Mouse (Mus musculus) forebrain, embryonic 11.5 days (tissue): Measurements from ENCODE around the gene Krt86. TPM values are rescaled to one million over a fixed set of nuclear protein-coding genes. Genes with fewer than 3 reads are reported as not detected.
"Not testable (repeated sequence)": the region's sequence is repeated elsewhere in the genome, so short reads cannot be mapped to it uniquely, and the experiment has no call there.

Source experiments
- ATAC-seq: fragments of 200-750 bp; cut with Nextera tagmentation; replicated peaks from 2 replicates; pipeline ENCODE4 v1.8.0; 2017; ENCODE audit warnings: moderate TSS enrichment; ENCODE audit not compliant: low FRiP score
- DNase-seq: peaks from one replicate; pipeline ENCODE4 v3.0.0-alpha.2; 2017; ENCODE audit warnings: low spot score
- H3K27ac ChIP-seq: fragments of 300-500 bp; sonication (generic); 2 replicates; pipeline ENCODE4 v1.5.1; 2014; ENCODE audit warnings: low read depth, low read length
- H3K27me3 ChIP-seq: fragments of 300-500 bp; sonication (generic); 2 replicates; pipeline ENCODE4 v1.6.1; 2014; ENCODE audit warnings: mild to moderate bottlenecking, low read length, mixed read lengths; ENCODE audit not compliant: control insufficient read depth, insufficient read depth
- H3K36me3 ChIP-seq: fragments of 300-500 bp; sonication (generic); 2 replicates; pipeline ENCODE4 v1.6.1; 2014; ENCODE audit warnings: mild to moderate bottlenecking, low read length, moderate library complexity, mixed read lengths; ENCODE audit not compliant: control insufficient read depth, insufficient read depth
- H3K4me1 ChIP-seq: fragments of 300-500 bp; sonication (generic); replicated peaks from 2 replicates; pipeline ENCODE4 v1.6.1; 2014; ENCODE audit warnings: low read length, mixed read lengths; ENCODE audit not compliant: control insufficient read depth, insufficient read depth
- H3K4me2 ChIP-seq: fragments of 300-500 bp; sonication (generic); 2 replicates; pipeline ENCODE4 v1.6.1; 2014; ENCODE audit warnings: low read depth, mild to moderate bottlenecking, low read length, moderate library complexity, mixed read lengths; ENCODE audit not compliant: severe bottlenecking
- H3K4me3 ChIP-seq: fragments of 300-500 bp; sonication (generic); 2 replicates; pipeline ENCODE4 v1.5.1; 2014; ENCODE audit warnings: low read depth, low read length
- H3K9ac ChIP-seq: fragments of 300-500 bp; sonication (generic); 2 replicates; pipeline ENCODE4 v1.6.1; 2014; ENCODE audit warnings: low read length
- H3K9me3 ChIP-seq: fragments of 300-500 bp; sonication (generic); 2 replicates; pipeline ENCODE4 v1.6.1; 2016; ENCODE audit warnings: low read length, mixed read lengths; ENCODE audit not compliant: control insufficient read depth
- WGBS: fragments of 180-500 bp; shearing (Covaris S2); extraction: QIAGEN DNeasy Blood & Tissue Kit; methylation state at CpG from one replicate; pipeline ENCODE4 v1.1.7; 2014; 5-methylcytosine and 5-hydroxymethylcytosine counted together
- polyA plus RNA-seq: library from polyadenylated mRNA; unstranded; fragments of >200 nt; fragmentation: Nextera tagmentation; extraction: Ambion mirVana; gene quantifications from 2 replicates; pipeline ENCODE4 v1.2.1, GENCODE M21; 2014

Krt86 gene
- polyA plus RNA-seq, 1 experiment from 2014 or later = not detected

- Histone ChIP-seq H3K4me2 (no peak overlapping the region), H3K9me3 (no peaks in the 10 kb centered on the region), H3K27me3 (no peaks in the 10 kb centered on the region), H3K4me1 (no peaks in the 10 kb centered on the region), H3K9ac (no peak overlapping the region), H3K4me3 (no peak overlapping the region), H3K27ac (no peak overlapping the region), H3K36me3 (no peaks in the 10 kb centered on the region)
- DNase-seq = no peak
- 89% methylated on average over 8 of the region's 8 CpGs for WGBS
- ATAC-seq = no peak
Observed at GRCm38 (mm10) chr15:101495266-101495665, 22.0 kb downstream of the Krt86 start.

GRCm38 (mm10) chr15:101497181-101497580 is 23.9 kb downstream of the Krt86 start:
- peak; percentile 60 for DNase-seq

GRCm38 (mm10) chr15:101506896-101507758 is 33.8 kb downstream of the Krt86 start:
- no peak for ATAC-seq
- Histone ChIP-seq H3K36me3 (no peaks in the 10 kb centered on the region), H3K4me2 (no peak overlapping the region), H3K9me3 (no peaks in the 10 kb centered on the region), H3K4me1 (no peaks in the 10 kb centered on the region), H3K27ac (no peak overlapping the region), H3K27me3 (no peaks in the 10 kb centered on the region), H3K9ac (no peak overlapping the region), H3K4me3 (no peak overlapping the region)
- no peak for DNase-seq
- 68% methylated on average over 14 of the region's 14 CpGs for WGBS

More at GRCm38 (mm10) chr15:101497181-101497580, 23.9 kb downstream of the Krt86 start:
- H3K9ac ChIP-seq = no peak overlapping the region
- no peak overlapping the region for H3K4me3 ChIP-seq
- no peak overlapping the region for H3K27ac ChIP-seq
- H3K4me2 ChIP-seq = no peak overlapping the region
- no peaks in the 10 kb centered on the region for H3K36me3 ChIP-seq
- no peak for ATAC-seq
- WGBS = 68% methylated on average over 2 of the region's 2 CpGs
- H3K4me1 ChIP-seq = no peaks in the 10 kb centered on the region
- no peaks in the 10 kb centered on the region for H3K27me3 ChIP-seq
- H3K9me3 ChIP-seq = no peaks in the 10 kb centered on the region

GRCm38 (mm10) chr15:101508247-101508646 is 35.0 kb downstream of the Krt86 start:
- WGBS = 83% methylated on average over 9 of the region's 9 CpGs
- no peak overlapping the region for H3K4me3 ChIP-seq

GRCm38 (mm10) chr15:101517161-101517560 is 43.9 kb downstream of the Krt86 start, which contains the start of gene Gm49425:
Gm49425 (minus strand) TSS chr15:101517261.
- H3K4me2 ChIP-seq, H3K9ac ChIP-seq, ATAC-seq, H3K4me1 ChIP-seq, DNase-seq, H3K4me3 ChIP-seq, H3K27ac ChIP-seq, H3K36me3 ChIP-seq, H3K9me3 ChIP-seq, H3K27me3 ChIP-seq: not testable (repeated sequence)
- 77% methylated on average over 2 of the region's 2 CpGs for WGBS

More at GRCm38 (mm10) chr15:101508247-101508646, 35.0 kb downstream of the Krt86 start:
- no peaks in the 10 kb centered on the region for H3K4me1 ChIP-seq
- no peaks in the 10 kb centered on the region for H3K27me3 ChIP-seq
- H3K9ac ChIP-seq = no peak overlapping the region
- H3K4me2 ChIP-seq = no peak overlapping the region
- no peaks in the 10 kb centered on the region for H3K9me3 ChIP-seq
- no peak overlapping the region for H3K27ac ChIP-seq
- DNase-seq = no peak
- no peak for ATAC-seq
- H3K36me3 ChIP-seq = no peaks in the 10 kb centered on the region

GRCm38 (mm10) chr15:101519792-101520191 is 46.5 kb downstream of the Krt86 start:
- ATAC-seq (no peak), DNase-seq (peak; percentile 81)
- WGBS = 21% methylated on average over 2 of the region's 2 CpGs
- Histone ChIP-seq H3K4me3 (no peak overlapping the region), H3K27me3 (no peaks in the 10 kb centered on the region), H3K9me3 (no peaks in the 10 kb centered on the region), H3K36me3 (no peaks in the 10 kb centered on the region), H3K9ac (no peak overlapping the region), H3K4me1 (no peaks in the 10 kb centered on the region), H3K4me2 (no peak overlapping the region), H3K27ac (no peak overlapping the region)

- DNase-seq = no peak
- Histone ChIP-seq H3K9me3 (no peaks in the 10 kb centered on the region), H3K4me3 (no peak overlapping the region), H3K4me2 (no peak overlapping the region), H3K27ac (no peak overlapping the region), H3K9ac (no peak overlapping the region), H3K4me1 (no peaks in the 10 kb centered on the region), H3K27me3 (no peaks in the 10 kb centered on the region), H3K36me3 (no peaks in the 10 kb centered on the region)
- no peak for ATAC-seq
- 77% methylated on average over 4 of the region's 4 CpGs for WGBS
Observed at GRCm38 (mm10) chr15:101522556-101523232, 49.4 kb downstream of the Krt86 start.
